23 mouse cellular contexts compared by ENCODE assay signal in genomic region chr16:95821080-95821479, GRCm38 (mm10).
A peak's percentile ranks its signal among the peaks of the same experiment; 100 is the strongest.
DNase-seq lines count a peak whose midpoint lies in the region.
"Had no signal": no experiment of that assay in that cellular context is flagged by ENCODE, and none has a peak within 500 bp of the region (broad histone marks: within the 10 kb centered on the region; RNA-seq: fewer than 3 reads in every experiment).

No protein-coding gene starts in this region.

- WGBS in limb, embryonic 10.5 days = 93% methylated on average over 7 of the region's 7 CpGs

- H3K4me3 ChIP-seq in limb, embryonic 10.5 days = no peak overlapping the region
- H3K4me3 ChIP-seq: embryonic facial prominence, embryonic 13.5 days; forebrain, embryonic 13.5 days; heart, embryonic 10.5 days; hindbrain, embryonic 10.5 days; liver, embryonic 13.5 days; megakaryocyte, embryonic 14.5 days; midbrain, embryonic 13.5 days; neural tube, embryonic 12.5 days had no signal

- peak; percentile 60 for DNase-seq in CD4-positive helper T cell, adult 2 months (ENCODE audit: low read depth, low spot score)
- peak; percentile 20 to 28 for DNase-seq in CD8-positive naive resting alpha-beta T cell, adult 2 months (ENCODE audit: low read depth in 2 of 2, low spot score in 2 of 2)
- no peak for DNase-seq in limb, embryonic 10.5 days (ENCODE audit: low spot score)
- peak; percentile 63 for DNase-seq in thymus, postnatal 0 days (ENCODE audit: low spot score)
- DNase-seq in left cerebral cortex, adult 9 months (ENCODE audit: low spot score in 2 of 2) = no peak
- no peak for DNase-seq in kidney, adult 9 months
- DNase-seq in urinary bladder, postnatal 10 days (ENCODE audit: low spot score) = no peak
- no peak for DNase-seq in layer of hippocampus, adult 9-11 months
- DNase-seq: adrenal gland, adult 2 months; cerebellum, adult 2 months; cerebellum, postnatal 36 days; embryo, embryonic 11 days; kidney, adult 18-20 months; kidney, postnatal 14 days; liver, embryonic 13.5 days; lung, embryonic 14.5 days had no signal

- peaks cover 7% of the 10 kb centered on the region; the same call in 1 of the 2 replicates for H3K9me3 ChIP-seq in limb, embryonic 10.5 days (replicated peaks)
- H3K9me3 ChIP-seq: heart, embryonic 10.5 days; liver, embryonic 13.5 days; midbrain, embryonic 13.5 days had no signal

- H3K4me1 ChIP-seq in limb, embryonic 10.5 days = peaks cover 40% of the 10 kb centered on the region

- H3K27ac ChIP-seq in limb, embryonic 10.5 days = peak overlapping the region; percentile 71
- H3K27ac ChIP-seq: embryonic facial prominence, embryonic 13.5 days; forebrain, embryonic 13.5 days; heart, embryonic 10.5 days; hindbrain, embryonic 10.5 days; liver, embryonic 13.5 days; midbrain, embryonic 13.5 days; neural tube, embryonic 12.5 days had no signal

- H3K36me3 ChIP-seq in limb, embryonic 10.5 days = 0 out of 2 replicates have a peak, but pooled peaks cover 3% of the 10 kb centered on the region
- H3K36me3 ChIP-seq: embryonic facial prominence, embryonic 13.5 days; heart, embryonic 10.5 days; hindbrain, embryonic 10.5 days; liver, embryonic 13.5 days; midbrain, embryonic 13.5 days; neural tube, embryonic 12.5 days had no signal

- H3K27me3 ChIP-seq in limb, embryonic 10.5 days (ENCODE audit: low read depth, poor library complexity, severe bottlenecking) = no peaks in the 10 kb centered on the region
- H3K27me3 ChIP-seq: embryonic facial prominence, embryonic 13.5 days; forebrain, embryonic 13.5 days; midbrain, embryonic 13.5 days; neural tube, embryonic 12.5 days had no signal

Comparison
In these comparisons a context has a peak if more than half of its experiments do, and no peak if none do; other contexts are left out.
1. DNase-seq: peak in CD4-positive helper T cell, adult 2 months (single experiment), CD8-positive naive resting alpha-beta T cell, adult 2 months (2 of 2) and thymus, postnatal 0 days (single experiment); none in limb, embryonic 10.5 days (single experiment), left cerebral cortex, adult 9 months (0 of 2), kidney, adult 9 months (single experiment), urinary bladder, postnatal 10 days (single experiment) and layer of hippocampus, adult 9-11 months (single experiment).